Mouse (Mus musculus) embryo, embryonic 10 days (tissue): ENCODE data around the gene Akap14.

ENCODE experiments used
- DNase-seq: peaks from one replicate; pipeline ENCODE4 v3.0.0-alpha.2; 2015; ENCODE audit warnings: low spot score

The Akap14 gene

GRCm38 (mm10) chrX:37103826-37104225 lies 64.8 kb downstream of the Akap14 start:
- DNase-seq, result no peak
